Mouse (Mus musculus): ENCODE data around the gene Fadd. TPM values are rescaled to one million over a fixed set of nuclear protein-coding genes. Genes with fewer than 3 reads are reported as not detected.

Fadd gene
- polyA plus RNA-seq, 1 experiment from 2014 or later: 10.1 TPM

DNA sequence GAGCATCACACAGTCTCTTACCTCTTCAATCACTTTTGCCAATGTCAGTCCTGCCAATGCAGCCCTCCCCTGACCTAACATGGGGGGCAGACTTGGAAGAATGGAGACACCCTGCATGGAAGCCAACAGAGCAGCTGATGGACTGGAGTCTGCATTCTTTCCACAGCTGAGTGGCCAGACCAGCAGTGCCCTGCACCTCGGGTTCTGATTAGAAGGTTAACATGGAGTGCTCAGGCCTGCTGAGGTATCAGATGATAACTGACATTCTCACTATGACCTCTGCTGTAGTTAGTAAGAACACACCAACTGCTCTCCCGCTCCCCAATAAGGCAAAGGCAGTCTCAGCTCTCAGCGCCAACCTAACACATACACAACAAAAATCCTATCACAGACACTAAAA, 37.0 kb downstream of the Fadd start:
- Histone ChIP-seq H3K4me1 (replicated peaks) (peaks cover under 1% of the 10 kb centered on the region; the same call in 1 of the 2 replicates), H3K4me3 (no peak overlapping the region), H3K27me3 (ENCODE audit: insufficient read depth, poor library complexity, severe bottlenecking) (no peaks in the 10 kb centered on the region), H3K36me3 (peaks cover 59% of the 10 kb centered on the region), H3K27ac (no peak overlapping the region), H3K9me3 (no peaks in the 10 kb centered on the region)
- DNase-seq (ENCODE audit: low spot score): no peak
- 86% methylated on average over 3 of the region's 3 CpGs for WGBS

GRCm38 (mm10) chr7:144541351-144541750, 40.9 kb downstream of the Fadd start:
- 93% methylated on average over 5 of the region's 5 CpGs for WGBS
- no peak for DNase-seq (ENCODE audit: low spot score)
- H3K4me3 ChIP-seq: no peak overlapping the region
- H3K27ac ChIP-seq: no peak overlapping the region
- peaks cover 30% of the 10 kb centered on the region for H3K36me3 ChIP-seq
- H3K9me3 ChIP-seq: no peaks in the 10 kb centered on the region
- peaks cover 6% of the 10 kb centered on the region; the same call in 1 of the 2 replicates for H3K4me1 ChIP-seq (replicated peaks)
- no peaks in the 10 kb centered on the region for H3K27me3 ChIP-seq (ENCODE audit: insufficient read depth, poor library complexity, severe bottlenecking)

DNA sequence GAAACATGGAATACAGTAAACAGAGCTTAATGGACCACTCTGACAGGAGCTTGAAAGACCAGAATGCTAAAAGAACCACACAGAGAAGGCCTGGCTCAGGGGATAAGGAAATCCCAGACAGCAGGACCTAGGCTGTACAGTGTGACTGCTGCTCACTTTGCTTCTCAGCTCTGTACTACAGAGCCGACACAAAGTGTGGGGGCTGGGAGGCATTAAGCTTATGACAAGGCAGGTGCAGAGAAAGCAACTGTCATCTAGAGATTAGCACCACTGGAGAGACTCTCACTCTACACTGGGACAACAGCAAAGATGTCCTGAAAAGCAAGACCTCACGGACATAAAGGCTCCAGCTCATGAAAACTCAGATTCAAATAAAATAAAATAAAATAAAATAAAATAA, 43.1 kb downstream of the Fadd start:
- peaks cover 6% of the 10 kb centered on the region; the same call in 1 of the 2 replicates for H3K4me1 ChIP-seq (replicated peaks)
- no peaks in the 10 kb centered on the region for H3K27me3 ChIP-seq (ENCODE audit: insufficient read depth, poor library complexity, severe bottlenecking)
- no peak overlapping the region for H3K27ac ChIP-seq
- WGBS: 84% methylated on average over 2 of the region's 2 CpGs
- no peak for DNase-seq (ENCODE audit: low spot score)
- peaks cover 17% of the 10 kb centered on the region for H3K36me3 ChIP-seq
- H3K9me3 ChIP-seq: no peaks in the 10 kb centered on the region
- H3K4me3 ChIP-seq: no peak overlapping the region

GRCm38 (mm10) chr7:144538030-144538644, 44.1 kb downstream of the Fadd start:
- 92% methylated on average over 4 of the region's 4 CpGs for WGBS
- DNase-seq (ENCODE audit: low spot score): no peak

GRCm38 (mm10) chr7:144536367-144536766, 45.9 kb downstream of the Fadd start:
- no peak for DNase-seq (ENCODE audit: low spot score)
- WGBS: 90% methylated on average over 3 of the region's 3 CpGs
- Histone ChIP-seq H3K4me3 (no peak overlapping the region), H3K27me3 (ENCODE audit: insufficient read depth, poor library complexity, severe bottlenecking) (no peaks in the 10 kb centered on the region), H3K36me3 (peaks cover 12% of the 10 kb centered on the region), H3K9me3 (no peaks in the 10 kb centered on the region), H3K4me1 (replicated peaks) (peaks cover 21% of the 10 kb centered on the region), H3K27ac (no peak overlapping the region)

More at GRCm38 (mm10) chr7:144538030-144538644, 44.1 kb downstream of the Fadd start:
- no peak overlapping the region for H3K4me3 ChIP-seq
- peaks cover 6% of the 10 kb centered on the region; the same call in 1 of the 2 replicates for H3K4me1 ChIP-seq (replicated peaks)
- no peaks in the 10 kb centered on the region for H3K27me3 ChIP-seq (ENCODE audit: insufficient read depth, poor library complexity, severe bottlenecking)
- peaks cover 13% of the 10 kb centered on the region for H3K36me3 ChIP-seq
- H3K9me3 ChIP-seq: no peaks in the 10 kb centered on the region
- H3K27ac ChIP-seq: no peak overlapping the region

DNA sequence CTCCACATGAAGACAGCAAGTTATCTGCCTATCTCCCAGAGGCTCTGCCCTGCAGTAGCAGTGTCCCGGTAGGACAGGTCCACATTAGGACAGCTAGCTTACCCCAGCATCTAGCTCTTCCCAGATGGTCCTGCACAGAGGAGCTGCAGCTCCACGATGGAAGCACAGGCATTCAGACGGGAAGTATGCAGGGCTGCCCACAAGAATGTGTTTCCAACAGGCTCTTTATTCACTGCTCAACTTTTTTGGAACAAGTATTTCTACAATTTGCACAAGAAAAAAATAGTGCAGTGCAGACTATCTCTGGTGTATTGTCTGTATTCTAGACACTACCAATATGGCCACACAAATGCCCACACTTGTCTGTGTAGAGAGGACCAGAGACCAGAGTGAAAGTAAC, 47.5 kb downstream of the Fadd start:
- H3K27me3 ChIP-seq (ENCODE audit: insufficient read depth, poor library complexity, severe bottlenecking): no peaks in the 10 kb centered on the region
- H3K27ac ChIP-seq: no peak overlapping the region
- H3K36me3 ChIP-seq: peaks cover under 1% of the 10 kb centered on the region; the same call in 1 of the 2 replicates
- no peak for DNase-seq (ENCODE audit: low spot score)
- no peaks in the 10 kb centered on the region for H3K9me3 ChIP-seq
- peaks cover 21% of the 10 kb centered on the region for H3K4me1 ChIP-seq (replicated peaks)
- no peak overlapping the region for H3K4me3 ChIP-seq
- WGBS: 81% methylated on average over 3 of the region's 3 CpGs

- WGBS: 45% methylated on average over 7 of the region's 7 CpGs
- no peak overlapping the region for H3K4me3 ChIP-seq
- no peaks in the 10 kb centered on the region for H3K9me3 ChIP-seq
- 0 out of 2 replicates have a peak overlapping the region, but pooled peaks have one; percentile 13 for H3K27ac ChIP-seq
- no peaks in the 10 kb centered on the region for H3K27me3 ChIP-seq (ENCODE audit: insufficient read depth, poor library complexity, severe bottlenecking)
- peaks cover 21% of the 10 kb centered on the region for H3K4me1 ChIP-seq (replicated peaks)
- H3K36me3 ChIP-seq: no peaks in the 10 kb centered on the region
- no peak for DNase-seq (ENCODE audit: low spot score)
Measured at GRCm38 (mm10) chr7:144531585-144532378, 50.5 kb downstream of the Fadd start.

GRCm38 (mm10) chr7:144529851-144530250, 52.4 kb downstream of the Fadd start:
- no peak for DNase-seq (ENCODE audit: low spot score)
- no peaks in the 10 kb centered on the region for H3K36me3 ChIP-seq
- H3K9me3 ChIP-seq: no peaks in the 10 kb centered on the region
- peaks cover 30% of the 10 kb centered on the region for H3K4me1 ChIP-seq (replicated peaks)
- no peaks in the 10 kb centered on the region for H3K27me3 ChIP-seq (ENCODE audit: insufficient read depth, poor library complexity, severe bottlenecking)
- no peak overlapping the region for H3K27ac ChIP-seq
- 81% methylated on average over 3 of the region's 3 CpGs for WGBS
- no peak overlapping the region for H3K4me3 ChIP-seq

DNA sequence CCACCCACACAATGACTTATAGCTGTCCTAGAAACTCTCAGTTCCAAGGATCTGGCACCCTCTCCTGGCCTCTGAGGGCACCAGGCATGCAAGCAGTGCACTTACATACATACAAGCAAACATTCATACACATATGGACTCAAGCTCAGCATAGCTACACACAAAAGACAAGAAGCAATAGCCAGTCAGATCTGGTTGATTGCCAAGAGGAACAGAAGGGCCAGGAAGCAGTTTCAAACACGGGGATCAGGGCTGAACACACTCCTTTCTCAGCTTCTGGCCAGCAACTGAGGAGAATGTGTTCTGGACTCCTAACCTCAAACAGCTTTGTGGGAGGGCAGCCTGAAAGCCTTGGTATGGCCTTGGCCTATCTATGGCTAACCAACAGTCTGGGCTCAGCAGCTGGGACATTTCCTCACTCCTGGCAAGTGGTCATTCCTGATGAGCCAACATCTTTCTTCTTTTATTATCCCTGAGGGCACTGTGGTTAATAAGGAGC, 54.5 kb downstream of the Fadd start:
- Histone ChIP-seq H3K27ac (no peak overlapping the region), H3K36me3 (no peaks in the 10 kb centered on the region), H3K27me3 (ENCODE audit: insufficient read depth, poor library complexity, severe bottlenecking) (no peaks in the 10 kb centered on the region), H3K4me1 (replicated peaks) (peaks cover 35% of the 10 kb centered on the region), H3K4me3 (no peak overlapping the region), H3K9me3 (no peaks in the 10 kb centered on the region)
- 82% methylated on average over 1 of the region's 1 CpGs for WGBS
- no peak for DNase-seq (ENCODE audit: low spot score)

Other genes with a start within 250 kb of the Fadd start
- gene Cttn, start 111.5 kb downstream of the Fadd start, polyA plus RNA-seq (2016; fragmentation: Nextera tagmentation; extraction: Ambion mirVana): 205 and 210 TPM in 2 replicates
- gene Ppfia1, start 28.7 kb downstream of the Fadd start, polyA plus RNA-seq (2016; fragmentation: Nextera tagmentation; extraction: Ambion mirVana): 33.2 and 38.1 TPM in 2 replicates
- gene Ano1, start 169.5 kb upstream of the Fadd start, polyA plus RNA-seq (2016; fragmentation: Nextera tagmentation; extraction: Ambion mirVana): 7.4 and 12.9 TPM in 2 replicates